Mouse (Mus musculus): ENCODE measurements at regions not wholly inside any gene's neighbourhood (a gene's known extent, or its start where the extent isn't known, plus 50 kb on each side); places are given as distances from the start of the nearest gene placed in this dataset.

DNA sequence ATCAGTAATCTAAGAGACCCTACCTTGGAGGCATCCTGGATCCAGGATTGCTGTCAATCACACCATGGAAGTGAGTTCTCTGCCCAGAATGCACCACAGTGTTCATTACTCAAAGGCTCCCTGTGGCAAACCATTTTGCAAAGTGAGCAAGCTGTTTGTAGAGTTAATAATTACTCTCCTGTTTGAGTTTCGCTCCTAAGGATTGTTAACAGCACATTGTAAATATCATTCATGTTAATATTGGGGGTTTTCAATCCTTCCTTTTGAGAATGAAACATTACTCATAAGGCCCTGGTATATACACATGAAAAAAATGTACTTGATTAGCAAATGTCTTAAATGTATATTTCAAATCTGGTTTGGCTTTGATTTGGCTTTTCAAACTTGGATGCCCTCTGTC is 58.1 kb upstream of the Clstn2 start:
- no peak for DNase-seq

DNA sequence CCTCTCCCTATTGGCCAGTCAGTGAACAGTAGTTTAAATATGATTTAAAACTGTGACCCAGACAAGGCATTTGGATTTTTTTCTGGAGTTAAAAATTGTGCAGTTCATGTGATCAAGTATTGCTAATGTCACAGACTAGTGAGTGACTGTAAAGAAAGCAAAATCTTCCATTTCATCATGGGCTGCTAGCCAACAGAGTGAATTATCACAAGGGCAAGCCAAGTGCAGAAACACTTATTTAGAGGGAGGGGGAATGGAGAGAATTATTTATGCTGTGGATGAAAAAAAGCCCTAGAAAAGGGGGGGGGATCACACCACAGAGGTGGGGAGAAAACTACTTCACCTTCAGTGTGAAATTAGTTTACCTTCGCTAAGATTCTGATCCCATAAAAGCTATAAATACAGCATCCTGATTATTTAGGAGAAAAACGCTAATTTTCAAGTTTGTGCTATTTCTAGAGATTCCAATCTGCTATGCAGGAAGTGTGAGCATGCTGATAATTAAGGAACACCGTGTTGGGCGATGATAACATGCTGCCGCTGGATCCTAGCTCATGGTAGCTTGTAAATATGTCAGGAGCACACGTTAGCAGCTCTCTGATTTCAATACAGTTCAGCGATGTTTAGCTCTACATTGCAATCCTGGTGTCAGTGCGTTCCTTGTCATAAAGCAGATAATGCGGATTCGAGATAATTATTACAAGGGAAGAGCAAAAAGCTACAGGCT is 62.2 kb upstream of the Clstn2 start:
- no peak for DNase-seq

DNA sequence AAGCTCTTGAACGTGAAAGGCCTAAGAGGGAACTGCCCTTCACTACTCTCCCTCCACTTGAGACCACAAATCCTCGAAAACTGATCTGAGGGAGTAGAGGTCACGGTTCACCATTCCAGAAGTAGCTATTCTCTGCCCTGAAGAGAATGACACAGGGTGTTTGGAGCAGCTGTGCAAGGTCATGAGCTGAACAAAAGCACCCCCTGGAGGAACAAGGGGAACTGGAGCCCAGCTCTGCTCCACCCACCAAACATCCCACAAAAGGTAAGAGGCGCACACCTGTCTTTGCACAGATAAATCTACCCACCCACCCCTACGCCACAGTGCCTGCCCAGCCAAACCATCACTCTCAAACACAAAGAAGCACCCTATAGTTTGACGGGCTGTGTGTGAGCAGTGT is 90.4 kb upstream of the Clstn2 start:
- peak; percentile 23 for DNase-seq

DNA sequence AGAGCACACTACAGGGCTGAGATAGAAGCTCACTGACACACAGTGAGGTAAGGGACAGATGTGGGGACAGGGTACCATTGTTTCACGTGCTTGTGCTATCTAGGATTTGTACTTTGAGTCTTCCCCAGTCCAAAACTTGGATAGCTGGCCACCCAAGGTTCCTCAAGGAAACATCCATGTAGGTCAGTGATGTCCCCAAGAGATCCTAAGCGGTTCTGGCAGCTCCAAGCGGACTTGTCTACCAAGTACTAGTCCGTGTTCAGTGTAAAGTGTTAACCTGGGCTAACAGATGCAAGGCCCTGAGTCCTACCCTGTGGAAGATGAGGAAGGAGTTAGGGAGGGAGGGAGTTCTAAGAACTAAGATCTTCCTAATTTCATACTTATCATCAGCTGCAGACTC is 96.6 kb upstream of the Clstn2 start:
- no peak for DNase-seq

DNA sequence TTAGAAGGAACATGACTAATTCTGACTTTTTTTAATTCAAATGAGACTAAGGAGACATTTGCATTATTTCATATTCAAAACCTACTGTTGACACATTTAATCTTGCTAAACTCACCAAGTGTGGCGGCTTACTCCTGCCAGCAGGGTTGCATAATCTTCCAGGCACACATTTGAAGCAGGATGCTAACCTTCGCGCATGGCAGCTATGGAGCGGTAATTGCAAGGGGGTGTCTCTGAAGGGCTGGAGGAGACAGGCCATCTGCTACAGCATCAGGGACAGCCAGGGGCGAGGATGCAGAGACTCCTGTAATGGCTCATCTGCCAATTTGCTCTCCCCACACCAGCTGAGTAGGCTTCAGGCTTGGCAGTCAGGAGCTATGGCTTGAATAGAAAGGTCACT is 97.9 kb upstream of the Clstn2 start:
- no peak for DNase-seq

DNA sequence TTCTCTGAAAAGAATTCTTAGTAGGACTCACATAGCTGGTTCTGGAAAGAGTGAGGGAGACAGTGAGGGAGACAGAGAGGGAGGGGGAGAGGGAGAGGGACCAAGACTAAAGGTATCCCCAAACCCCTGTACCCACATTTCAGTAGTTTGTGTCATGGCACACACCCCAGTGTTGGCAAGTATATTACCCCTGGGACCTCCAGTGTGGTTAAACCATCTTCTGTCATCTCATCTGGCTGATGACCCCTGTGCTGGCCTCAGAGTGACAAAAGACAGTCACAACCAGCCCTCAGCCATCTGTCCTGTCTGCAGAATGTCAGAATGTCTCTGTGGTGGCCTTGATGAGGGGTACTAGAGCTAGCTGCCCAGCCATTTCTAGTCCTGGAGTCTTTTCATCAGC is 107.6 kb upstream of the Clstn2 start:
- DNase-seq: no peak

DNA sequence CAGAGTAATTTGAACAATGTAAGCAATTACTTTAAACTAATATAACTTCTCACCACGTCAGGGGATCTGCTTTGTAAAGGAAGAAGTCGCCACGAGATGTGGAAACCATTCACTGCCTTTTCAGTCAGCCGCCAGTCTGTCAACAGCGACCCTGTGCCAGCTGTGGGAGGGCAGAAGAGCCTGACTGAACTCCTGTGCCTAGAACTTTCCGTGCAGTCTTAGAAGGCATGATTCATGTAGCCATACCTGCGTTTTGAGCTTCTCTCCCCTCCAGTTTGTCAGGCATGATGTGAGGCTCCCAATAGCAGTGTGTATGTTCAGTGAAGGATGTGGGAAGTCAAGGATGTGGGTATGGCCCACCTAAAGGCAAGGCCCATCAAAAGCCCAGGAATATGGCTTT is 109.1 kb upstream of the Clstn2 start:
- DNase-seq: no peak

DNA sequence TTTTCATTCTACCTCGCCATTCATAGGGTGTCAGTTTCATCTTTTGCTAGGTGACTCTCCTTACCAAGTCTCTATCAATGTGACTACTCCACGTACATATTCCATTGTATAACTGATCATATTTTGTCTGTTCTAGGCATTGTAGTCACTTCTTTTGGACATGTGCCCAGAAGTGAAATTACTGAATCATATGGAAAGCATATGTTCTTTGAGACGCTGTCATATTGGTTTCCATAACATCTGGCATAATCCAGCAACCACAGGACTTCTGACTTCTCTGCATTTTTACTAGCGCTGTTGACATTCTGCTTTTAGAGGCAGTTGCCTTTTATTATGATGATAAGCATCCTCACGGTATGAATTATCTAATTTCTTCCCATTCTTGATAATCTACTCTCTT is 113.9 kb upstream of the Clstn2 start:
- no peak for DNase-seq

DNA sequence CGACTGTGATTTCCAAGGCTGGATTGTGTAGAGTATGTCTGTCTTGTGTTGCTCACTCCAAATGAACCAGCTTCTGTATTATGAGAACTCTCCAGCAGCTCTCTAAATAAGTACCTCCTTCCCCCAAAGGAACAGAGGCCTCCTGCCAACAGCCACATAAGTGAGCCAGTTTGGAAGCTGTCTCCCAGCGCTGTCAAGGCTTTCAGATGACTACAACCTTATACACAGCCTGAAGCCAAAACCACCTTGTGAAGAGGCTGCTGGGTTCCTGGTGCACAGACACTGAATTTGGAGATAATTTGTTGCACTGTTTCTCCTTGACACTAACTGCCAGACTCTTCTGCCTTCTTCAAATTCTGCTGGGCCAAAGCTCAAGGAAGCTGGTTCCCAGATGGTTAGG is 125.4 kb upstream of the Clstn2 start:
- no peak for DNase-seq

DNA sequence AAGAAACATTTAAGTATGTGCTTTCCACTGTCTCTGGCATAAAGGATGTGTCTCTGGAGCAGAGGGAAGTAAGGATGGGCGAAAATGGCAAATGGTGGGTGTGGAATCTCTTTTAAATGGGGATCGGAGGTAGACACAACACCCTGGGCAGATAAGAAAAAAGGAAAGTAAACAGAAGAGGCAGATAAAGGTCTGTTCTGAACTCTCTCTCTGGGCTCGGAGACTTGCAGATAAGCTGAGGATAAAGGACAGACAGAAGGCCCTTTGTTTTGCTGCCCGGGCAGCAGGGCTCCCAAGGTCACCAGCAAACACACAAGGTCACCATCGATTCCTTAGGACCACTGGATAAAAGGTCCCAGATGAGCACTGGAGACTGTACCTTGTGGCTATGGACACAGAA is 122.7 kb upstream of the Nmnat3 start:
- no peak for DNase-seq

DNA sequence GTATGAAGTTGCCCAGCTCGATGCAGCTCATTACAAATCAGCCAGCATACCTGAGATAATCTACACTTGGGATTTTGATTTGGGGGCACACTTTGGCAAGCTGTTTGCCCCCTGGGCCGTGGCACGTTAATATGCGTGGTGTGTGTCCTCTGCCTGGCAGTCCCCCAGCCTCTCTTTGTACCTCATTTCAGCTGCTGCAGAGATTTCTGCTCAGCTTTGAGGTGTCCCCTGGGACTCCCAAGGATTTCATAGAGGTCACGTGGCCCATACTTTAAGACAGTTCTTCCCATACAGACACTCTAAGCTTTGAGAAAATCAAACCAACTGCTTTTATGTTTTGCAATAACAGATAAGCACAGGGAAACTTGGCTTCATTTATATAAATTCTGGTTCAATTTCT is 113.2 kb upstream of the Nmnat3 start:
- no peak for DNase-seq

DNA sequence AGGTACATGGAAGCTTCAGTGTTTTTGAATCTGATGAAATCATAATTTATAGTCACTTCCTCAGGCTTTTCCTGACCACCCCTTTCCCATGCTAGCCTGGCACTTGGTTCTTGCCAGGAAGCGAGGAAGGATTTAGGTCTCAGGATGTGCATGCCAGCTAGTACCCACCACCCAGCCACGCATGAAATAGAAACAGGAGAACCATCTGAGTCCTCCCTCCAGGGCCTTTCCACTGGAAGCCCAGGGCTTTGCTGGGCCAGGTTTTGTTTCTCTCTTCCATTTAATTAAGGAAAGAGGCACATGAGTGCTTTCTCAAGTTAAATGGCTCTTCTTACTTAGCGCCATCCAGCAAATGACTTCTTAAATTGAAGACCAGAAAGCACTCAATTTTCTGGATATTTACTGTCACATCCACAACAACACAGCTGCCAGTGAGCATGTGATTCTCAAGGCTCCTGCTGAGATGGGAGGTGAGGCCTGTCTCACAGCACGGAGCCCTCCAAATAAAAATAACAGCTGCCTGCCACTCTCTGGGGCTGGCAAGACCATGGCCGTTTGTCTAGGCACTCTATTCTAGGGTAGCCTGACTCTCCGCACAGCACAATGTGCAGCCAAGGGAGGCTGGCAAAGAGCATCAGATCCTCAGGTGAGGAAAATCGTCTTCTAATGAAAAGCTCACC is 110.4 kb upstream of the Nmnat3 start:
- DNase-seq: no peak

DNA sequence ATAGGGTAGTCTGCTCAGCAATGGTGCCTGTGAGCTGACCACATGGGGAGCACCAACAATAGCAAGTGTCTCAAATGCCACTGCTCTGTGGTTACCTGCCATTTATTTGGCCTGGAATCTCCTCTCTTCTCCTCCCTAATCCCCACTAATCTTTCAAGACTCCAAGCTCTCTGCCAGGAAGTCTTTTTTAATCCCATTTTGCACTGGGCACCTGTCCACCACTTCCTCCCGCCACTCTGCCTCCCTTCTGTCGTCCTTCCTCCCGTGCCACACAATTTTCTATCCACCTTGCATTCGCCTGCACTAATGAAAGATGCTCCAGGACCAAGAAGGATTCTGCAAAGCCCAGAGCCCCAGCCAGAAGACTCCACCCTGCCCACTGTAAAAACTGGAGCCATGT is 106.5 kb upstream of the Nmnat3 start:
- DNase-seq: no peak

DNA sequence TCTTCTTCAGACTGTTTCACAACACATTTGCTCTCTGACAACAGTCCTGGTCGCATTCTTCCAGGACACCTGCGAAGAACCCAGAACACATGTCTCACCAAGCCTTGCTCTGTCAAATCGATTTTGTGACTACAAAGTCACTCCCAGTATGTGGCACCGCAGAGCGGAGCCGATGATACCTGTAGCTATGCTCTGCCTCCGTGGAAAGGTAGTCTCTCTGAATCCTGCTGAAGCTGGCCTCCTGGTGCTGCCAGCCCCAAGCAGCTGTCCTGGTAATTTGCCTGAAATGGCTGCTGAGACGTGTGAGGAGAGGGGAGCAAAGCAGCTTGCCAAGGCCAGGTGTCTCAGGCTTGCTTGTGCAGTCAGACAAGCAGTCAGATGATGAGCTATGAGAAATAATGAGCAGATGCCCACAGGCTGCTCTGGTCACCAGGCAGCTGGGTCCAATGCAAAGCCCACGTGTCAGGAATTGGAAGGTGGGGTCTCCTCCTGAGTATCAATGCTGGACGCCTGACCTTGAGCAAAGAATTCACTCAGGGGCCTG is 100.4 kb upstream of the Nmnat3 start:
- DNase-seq: no peak

DNA sequence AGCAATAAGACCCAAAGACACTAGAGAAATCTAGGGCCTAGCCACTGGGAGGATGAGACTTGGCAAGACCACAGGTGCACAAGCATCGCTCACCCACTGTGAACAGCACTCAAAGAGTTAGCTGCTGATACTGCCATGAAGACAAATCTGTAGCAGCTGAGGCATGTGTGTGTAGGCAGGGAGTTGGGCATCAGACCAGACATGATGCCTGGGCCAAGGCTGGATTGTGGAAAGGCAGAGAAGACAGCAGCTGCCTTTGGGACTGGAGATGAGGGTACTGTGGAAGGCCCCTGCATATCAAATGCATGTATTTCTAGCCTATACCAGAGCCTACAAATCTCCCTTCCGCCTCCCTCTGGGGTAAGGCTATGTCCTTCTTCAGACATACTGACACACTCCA is 92.9 kb upstream of the Nmnat3 start:
- DNase-seq: no peak

DNA sequence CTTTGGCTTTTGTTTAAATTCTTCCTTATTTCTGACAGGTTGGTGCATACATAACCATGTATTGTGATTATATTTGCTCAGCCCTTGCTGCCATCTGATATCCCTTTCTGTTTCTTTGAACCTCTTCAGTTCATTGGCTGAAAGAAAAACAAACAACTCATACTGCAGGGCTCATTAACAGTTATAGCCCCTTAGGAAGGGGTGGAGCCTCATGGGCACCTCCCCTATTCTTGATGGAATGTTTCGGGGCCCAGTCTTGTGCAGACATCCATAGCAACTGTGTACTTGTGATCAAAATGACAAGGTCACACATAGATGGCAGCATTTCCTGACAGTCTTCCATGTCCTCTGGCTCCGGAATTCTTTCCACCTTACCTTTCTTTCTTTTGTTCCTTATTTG is 68.4 kb upstream of the Nmnat3 start:
- no peak for DNase-seq

DNA sequence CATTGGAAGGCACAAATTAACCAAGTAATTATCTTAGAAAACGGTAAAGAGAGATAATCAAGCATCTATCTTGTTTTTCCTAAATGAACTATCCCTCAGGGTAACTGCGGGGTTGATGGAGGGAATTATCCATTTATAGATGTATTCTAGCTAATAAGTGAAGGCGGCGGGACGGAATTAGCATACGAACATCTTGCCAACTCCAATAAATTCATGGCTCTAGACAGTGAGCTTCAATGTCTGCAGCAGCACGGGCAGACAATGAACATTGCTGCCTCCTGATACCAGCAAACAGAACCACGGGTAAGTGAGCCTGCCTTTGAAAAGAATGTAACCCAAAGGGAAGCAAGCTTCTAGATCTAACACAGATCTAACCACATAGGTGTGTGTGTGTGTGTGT is 66.9 kb upstream of the Nmnat3 start:
- no peak for DNase-seq

DNA sequence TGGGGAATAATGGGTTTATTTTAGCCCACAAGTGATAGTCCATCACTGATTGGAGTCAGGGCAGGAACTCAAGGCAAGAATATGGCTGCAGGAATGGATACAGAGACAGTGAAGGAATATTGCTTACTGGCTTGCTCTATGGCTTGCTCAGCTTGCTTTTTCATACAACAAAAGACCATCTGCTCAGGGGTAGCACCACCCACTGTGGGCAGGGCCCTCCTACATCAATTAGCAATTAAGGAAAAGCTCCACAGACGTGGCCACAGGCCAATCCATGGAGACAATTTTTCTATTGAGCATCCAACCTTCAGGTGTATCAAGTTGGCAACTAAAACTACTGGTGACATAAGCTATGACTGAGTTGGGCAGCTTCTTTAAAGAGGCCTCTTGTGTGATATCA is 65.5 kb upstream of the Nmnat3 start:
- DNase-seq: no peak

DNA sequence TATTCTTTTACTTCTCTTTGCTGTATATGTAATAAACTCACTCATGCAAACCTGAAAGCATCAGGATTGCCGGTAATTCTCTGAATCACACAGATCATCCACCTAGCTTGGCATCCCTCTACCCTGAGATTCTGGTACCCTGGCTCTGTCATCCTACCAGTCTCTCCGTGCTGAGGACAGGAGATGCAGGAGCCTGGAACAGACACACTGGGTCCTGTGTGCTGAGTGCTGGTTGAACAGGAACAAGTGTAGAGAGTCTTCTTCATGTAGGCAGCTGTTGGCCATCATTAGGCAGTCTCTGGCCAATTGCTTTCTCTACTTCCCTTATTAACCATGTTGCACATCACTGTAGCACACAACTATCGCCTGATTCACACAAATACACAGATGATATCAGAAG is 59.0 kb upstream of the Nmnat3 start:
- no peak for DNase-seq

DNA sequence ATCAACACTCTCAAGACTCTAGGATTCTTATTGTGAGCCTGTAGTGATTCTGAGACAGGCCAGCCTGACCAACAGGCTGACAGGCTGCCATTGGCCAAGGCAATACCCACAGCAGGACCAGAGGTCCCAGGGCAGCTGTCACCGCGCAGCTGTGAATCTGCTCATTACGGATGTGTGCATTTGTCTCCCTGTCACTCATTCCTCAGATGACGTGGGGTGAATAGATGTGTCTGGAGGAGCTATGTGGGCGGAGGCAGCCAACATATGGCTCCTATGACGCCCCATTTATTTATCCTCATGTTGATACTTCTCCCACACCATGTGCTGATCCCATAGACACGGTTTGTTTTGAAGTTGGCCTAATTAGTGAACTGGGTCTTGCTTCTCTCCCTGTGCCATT is 58.3 kb upstream of the Nmnat3 start:
- no peak for DNase-seq

DNA sequence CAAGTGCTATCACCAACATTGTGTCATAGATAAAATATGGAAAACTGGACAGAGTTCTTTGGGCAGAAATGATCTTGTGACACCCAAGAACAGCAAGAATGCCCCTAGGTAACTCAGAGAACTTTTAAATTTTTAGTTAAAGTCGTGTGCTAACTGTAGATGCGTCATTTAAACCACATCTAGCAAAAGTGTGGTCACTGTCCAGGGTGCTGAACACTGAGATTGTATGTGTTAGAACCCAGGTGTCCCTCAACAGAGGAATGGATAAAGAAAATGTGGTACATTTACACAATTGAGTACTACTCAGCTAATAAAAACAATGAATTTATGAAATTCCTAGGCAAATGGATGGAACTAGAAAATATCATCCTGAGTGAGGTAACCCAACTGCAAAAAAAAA is 52.5 kb upstream of the Nmnat3 start:
- DNase-seq: peak; percentile 51
